Mouse (Mus musculus) kidney, postnatal 14 days (tissue): Measurements from ENCODE around the gene Olfr325.
"Not testable (repeated sequence)": the region's sequence is repeated elsewhere in the genome, so short reads cannot be mapped to it uniquely, and the experiment has no call there.

Experiments used
- DNase-seq: peaks from one replicate; pipeline ENCODE4 v3.0.0; 2022; ENCODE audit warnings: mixed read lengths

Olfr325 gene

GRCm38 (mm10) chr11:58577430-58577829, at the start of gene Olfr325:
TSS of gene Olfr325 (plus strand) at chr11:58577730.
- no peak for DNase-seq

- not testable (repeated sequence) for DNase-seq
Measured at GRCm38 (mm10) chr11:58534736-58535135, 42.8 kb upstream of the Olfr325 start, which contains the start of gene Olfr330. TSS of gene Olfr330 (minus strand) at chr11:58534836.

- DNase-seq, result no peak
Measured at GRCm38 (mm10) chr11:58546322-58546721, 31.2 kb upstream of the Olfr325 start, which contains the start of gene Olfr329-ps. TSS of gene Olfr329-ps (minus strand) at chr11:58546422.

- DNase-seq, result no peak
Measured at GRCm38 (mm10) chr11:58555536-58555935, 22.0 kb upstream of the Olfr325 start, which contains the start of gene Olfr328. TSS of gene Olfr328 (minus strand) at chr11:58555636.

- peak; percentile 15 for DNase-seq
Measured at GRCm38 (mm10) chr11:58570405-58570804, 7.1 kb upstream of the Olfr325 start, which contains the start of gene Olfr224. TSS of gene Olfr224 (minus strand) at chr11:58570553.

- no peak for DNase-seq
Measured at GRCm38 (mm10) chr11:58578636-58579035, 1.1 kb downstream of the Olfr325 start.

- peak; percentile 29 for DNase-seq
Measured at GRCm38 (mm10) chr11:58587898-58588348, 10.4 kb downstream of the Olfr325 start.

GRCm38 (mm10) chr11:58588620-58589250, 11.2 kb downstream of the Olfr325 start:
- no peak for DNase-seq

- no peak for DNase-seq
Measured at GRCm38 (mm10) chr11:58594814-58595213, 17.3 kb downstream of the Olfr325 start, which contains the start of gene Olfr324. TSS of gene Olfr324 (plus strand) at chr11:58595114.

GRCm38 (mm10) chr11:58597837-58598236, 20.3 kb downstream of the Olfr325 start:
- DNase-seq, result no peak

GRCm38 (mm10) chr11:58602062-58602461, 24.5 kb downstream of the Olfr325 start:
- no peak for DNase-seq

GRCm38 (mm10) chr11:58602800-58603560, 25.4 kb downstream of the Olfr325 start:
- no peak for DNase-seq

- no peak for DNase-seq
Measured at GRCm38 (mm10) chr11:58604688-58605087, 27.2 kb downstream of the Olfr325 start.

- DNase-seq, result no peak
Measured at GRCm38 (mm10) chr11:58605228-58605627, 27.7 kb downstream of the Olfr325 start.

GRCm38 (mm10) chr11:58606177-58606919, 28.8 kb downstream of the Olfr325 start:
- DNase-seq, result no peak

- no peak for DNase-seq
Measured at GRCm38 (mm10) chr11:58607030-58607429, 29.5 kb downstream of the Olfr325 start.

GRCm38 (mm10) chr11:58613359-58613758, 35.8 kb downstream of the Olfr325 start:
- no peak for DNase-seq

GRCm38 (mm10) chr11:58614526-58614925, 37.0 kb downstream of the Olfr325 start:
- no peak for DNase-seq

- no peak for DNase-seq
Measured at GRCm38 (mm10) chr11:58615975-58616374, 38.4 kb downstream of the Olfr325 start, which contains the start of gene 2210407C18Rik. TSS of gene 2210407C18Rik (minus strand) at chr11:58616075.

- no peak for DNase-seq
Measured at GRCm38 (mm10) chr11:58618369-58618768, 40.8 kb downstream of the Olfr325 start.

- no peak for DNase-seq
Measured at GRCm38 (mm10) chr11:58618793-58619192, 41.3 kb downstream of the Olfr325 start.

GRCm38 (mm10) chr11:58626146-58626545, 48.6 kb downstream of the Olfr325 start:
- no peak for DNase-seq

- DNase-seq, result no peak
Measured at GRCm38 (mm10) chr11:58630401-58630800, 52.9 kb downstream of the Olfr325 start, which contains the start of gene Olfr323. TSS of gene Olfr323 (minus strand) at chr11:58630501.
